Mouse (Mus musculus) embryonic facial prominence, embryonic 13.5 days (tissue): ENCODE data around the gene Proser2. TPM values are rescaled to one million over a fixed set of nuclear protein-coding genes. Genes with fewer than 3 reads are reported as not detected.
"Not testable (repeated sequence)": the region's sequence is repeated elsewhere in the genome, so short reads cannot be mapped to it uniquely, and the experiment has no call there.

Experiments
- ATAC-seq: fragments of 200-750 bp; cut with Nextera tagmentation; 2 replicates; pipeline ENCODE4 v1.8.0; 2017; ENCODE audit warnings: low read depth; ENCODE audit not compliant: insufficient number of reproducible peaks, insufficient read depth, low FRiP score, low TSS enrichment
- H3K27ac ChIP-seq: fragments of 300-500 bp; sonication (generic); 2 replicates; pipeline ENCODE4 v1.5.1; 2015; ENCODE audit warnings: moderate library complexity, mild to moderate bottlenecking, inconsistent platforms
- H3K27me3 ChIP-seq: fragments of 300-500 bp; sonication (generic); 2 replicates; pipeline ENCODE4 v1.6.1; 2015; ENCODE audit warnings: mild to moderate bottlenecking, inconsistent platforms
- H3K36me3 ChIP-seq: fragments of 300-500 bp; sonication (generic); 2 replicates; pipeline ENCODE4 v1.6.1; 2015; ENCODE audit warnings: mild to moderate bottlenecking, inconsistent platforms
- H3K4me1 ChIP-seq: fragments of 300-500 bp; sonication (generic); 2 replicates; pipeline ENCODE4 v1.6.1; 2015; ENCODE audit warnings: inconsistent platforms
- H3K4me2 ChIP-seq: fragments of 300-500 bp; sonication (generic); 2 replicates; pipeline ENCODE4 v1.6.1; 2015; ENCODE audit warnings: moderate library complexity, mild to moderate bottlenecking, inconsistent platforms
- H3K4me3 ChIP-seq: fragments of 300-500 bp; sonication (generic); 2 replicates; pipeline ENCODE4 v1.5.1; 2015; ENCODE audit warnings: mild to moderate bottlenecking, inconsistent platforms
- H3K9ac ChIP-seq: fragments of 300-500 bp; sonication (generic); 2 replicates; pipeline ENCODE4 v1.6.1; 2015; ENCODE audit warnings: mild to moderate bottlenecking, inconsistent platforms
- H3K9me3 ChIP-seq: fragments of 300-500 bp; sonication (generic); 2 replicates; pipeline ENCODE4 v1.6.1; 2016; ENCODE audit warnings: inconsistent platforms
- WGBS: fragments of 180-500 bp; shearing (Covaris S2); methylation state at CpG from one replicate; pipeline ENCODE4 v1.1.7; 2015; ENCODE audit warnings: mixed read lengths; 5-methylcytosine and 5-hydroxymethylcytosine counted together
- polyA plus RNA-seq: library from polyadenylated mRNA; unstranded; fragments of >200 nt; fragmentation: Nextera tagmentation; extraction: Ambion mirVana; gene quantifications from 2 replicates; pipeline ENCODE4 v1.2.1, GENCODE M21; 2015

The Proser2 gene
- polyA plus RNA-seq, 1 experiment from 2014 or later, result 9.4 TPM

GRCm38 (mm10) chr2:6097113-6097716 is 32.8 kb downstream of the Proser2 start:
- Histone ChIP-seq H3K27me3 (peaks cover 19% of the 10 kb centered on the region), H3K4me3 (no peak overlapping the region), H3K27ac (peak overlapping the region; percentile 69), H3K4me1 (peaks cover 23% of the 10 kb centered on the region), H3K4me2 (no peak overlapping the region), H3K9ac (no peak overlapping the region), H3K9me3 (no peaks in the 10 kb centered on the region), H3K36me3 (no peaks in the 10 kb centered on the region)
- WGBS, result 56% methylated on average over 7 of the region's 7 CpGs
- ATAC-seq, result no peak

- ATAC-seq, H3K4me3 ChIP-seq, H3K36me3 ChIP-seq, H3K27ac ChIP-seq, H3K4me1 ChIP-seq, H3K9me3 ChIP-seq, H3K9ac ChIP-seq, H3K27me3 ChIP-seq, H3K4me2 ChIP-seq: not testable (repeated sequence)
- 86% methylated on average over 16 of the region's 16 CpGs for WGBS
These were observed 40.1 kb downstream of the Proser2 start for GRCm38 (mm10) chr2:6089941-6090340.

- no peaks in the 10 kb centered on the region for H3K36me3 ChIP-seq
- 87% methylated on average over 5 of the region's 5 CpGs for WGBS
- H3K27ac ChIP-seq, result no peak overlapping the region
- H3K4me1 ChIP-seq, result peaks cover 10% of the 10 kb centered on the region
- H3K9me3 ChIP-seq, result no peaks in the 10 kb centered on the region
- ATAC-seq, result no peak
- H3K9ac ChIP-seq, result no peak overlapping the region
- H3K4me2 ChIP-seq, result no peak overlapping the region
- no peak overlapping the region for H3K4me3 ChIP-seq
- H3K27me3 ChIP-seq, result no peaks in the 10 kb centered on the region
These were observed 42.9 kb downstream of the Proser2 start for GRCm38 (mm10) chr2:6087151-6087550.

- Histone ChIP-seq H3K36me3 (no peaks in the 10 kb centered on the region), H3K27me3 (no peaks in the 10 kb centered on the region), H3K4me2 (no peak overlapping the region), H3K9ac (no peak overlapping the region), H3K9me3 (no peaks in the 10 kb centered on the region), H3K4me3 (no peak overlapping the region), H3K27ac (peak overlapping the region; percentile 16; the same call in 1 of the 2 replicates), H3K4me1 (peaks cover 10% of the 10 kb centered on the region)
- 0 out of 2 replicates have a peak, but pooled peaks have one; percentile 43 for ATAC-seq
- whole genome bisulfite sequencing, result 61% methylated on average over 19 of the region's 19 CpGs
These were observed 44.1 kb downstream of the Proser2 start for GRCm38 (mm10) chr2:6085622-6086530.

- no peak overlapping the region for H3K4me2 ChIP-seq
- no peak overlapping the region for H3K9ac ChIP-seq
- 100% methylated on average over 1 of the region's 1 CpGs for WGBS
- H3K4me3 ChIP-seq, result no peak overlapping the region
- peaks cover 10% of the 10 kb centered on the region for H3K4me1 ChIP-seq
- H3K9me3 ChIP-seq, result no peaks in the 10 kb centered on the region
- H3K27ac ChIP-seq, result no peak overlapping the region
- no peak for ATAC-seq
- H3K27me3 ChIP-seq, result no peaks in the 10 kb centered on the region
- no peaks in the 10 kb centered on the region for H3K36me3 ChIP-seq
These were observed 46.3 kb downstream of the Proser2 start for GRCm38 (mm10) chr2:6083696-6084095.

- no peaks in the 10 kb centered on the region for H3K9me3 ChIP-seq
- peaks cover 10% of the 10 kb centered on the region for H3K4me1 ChIP-seq
- no peak overlapping the region for H3K4me2 ChIP-seq
- no peak overlapping the region for H3K9ac ChIP-seq
- ATAC-seq, result no peak
- WGBS, result 75% methylated on average over 6 of the region's 6 CpGs
- H3K27me3 ChIP-seq, result no peaks in the 10 kb centered on the region
- H3K27ac ChIP-seq, result no peak overlapping the region; the same call in 1 of the 2 replicates
- no peak overlapping the region for H3K4me3 ChIP-seq
- no peaks in the 10 kb centered on the region for H3K36me3 ChIP-seq
These were observed 47.4 kb downstream of the Proser2 start for GRCm38 (mm10) chr2:6082615-6083014.

- no peaks in the 10 kb centered on the region for H3K27me3 ChIP-seq
- ATAC-seq, result no peak
- no peaks in the 10 kb centered on the region for H3K36me3 ChIP-seq
- no peak overlapping the region for H3K4me3 ChIP-seq
- H3K9ac ChIP-seq, result no peak overlapping the region
- H3K4me2 ChIP-seq, result no peak overlapping the region
- no peak overlapping the region for H3K27ac ChIP-seq
- no peaks in the 10 kb centered on the region for H3K9me3 ChIP-seq
- peaks cover 4% of the 10 kb centered on the region for H3K4me1 ChIP-seq
- 58% methylated on average over 8 of the region's 8 CpGs for WGBS
These were observed 48.9 kb downstream of the Proser2 start for GRCm38 (mm10) chr2:6081108-6081507.

GRCm38 (mm10) chr2:6080037-6080436 is 50.0 kb downstream of the Proser2 start:
- no peak overlapping the region for H3K9ac ChIP-seq
- no peaks in the 10 kb centered on the region for H3K27me3 ChIP-seq
- WGBS, result 69% methylated on average over 1 of the region's 1 CpGs
- no peak overlapping the region for H3K4me2 ChIP-seq
- H3K4me1 ChIP-seq, result peaks cover 8% of the 10 kb centered on the region
- no peak overlapping the region for H3K27ac ChIP-seq
- H3K36me3 ChIP-seq, result no peaks in the 10 kb centered on the region
- no peak for ATAC-seq
- H3K4me3 ChIP-seq, result no peak overlapping the region
- no peaks in the 10 kb centered on the region for H3K9me3 ChIP-seq

GRCm38 (mm10) chr2:6075530-6075896 is 54.5 kb downstream of the Proser2 start:
- H3K27ac ChIP-seq, result peak overlapping the region; percentile 62
- WGBS, result 22% methylated on average over 1 of the region's 1 CpGs
- no peaks in the 10 kb centered on the region for H3K36me3 ChIP-seq
- H3K4me2 ChIP-seq, result no peak overlapping the region
- no peak overlapping the region for H3K9ac ChIP-seq
- H3K27me3 ChIP-seq, result no peaks in the 10 kb centered on the region
- peaks cover 10% of the 10 kb centered on the region for H3K4me1 ChIP-seq
- no peak overlapping the region for H3K4me3 ChIP-seq
- no peaks in the 10 kb centered on the region for H3K9me3 ChIP-seq
- ATAC-seq, result no peak

- peaks cover 10% of the 10 kb centered on the region for H3K4me1 ChIP-seq
- no peaks in the 10 kb centered on the region for H3K36me3 ChIP-seq
- no peak overlapping the region for H3K9ac ChIP-seq
- no peak for ATAC-seq
- no peak overlapping the region for H3K4me2 ChIP-seq
- H3K9me3 ChIP-seq, result no peaks in the 10 kb centered on the region
- no peak overlapping the region for H3K4me3 ChIP-seq
- no peaks in the 10 kb centered on the region for H3K27me3 ChIP-seq
- WGBS, result 50% methylated on average over 10 of the region's 10 CpGs
- peak overlapping the region; percentile 62 for H3K27ac ChIP-seq
These were observed 55.0 kb downstream of the Proser2 start for GRCm38 (mm10) chr2:6074891-6075529.

GRCm38 (mm10) chr2:6072685-6073260 is 57.2 kb downstream of the Proser2 start:
- H3K4me2 ChIP-seq, result no peak overlapping the region
- H3K27ac ChIP-seq, result no peak overlapping the region
- H3K27me3 ChIP-seq, result no peaks in the 10 kb centered on the region
- H3K36me3 ChIP-seq, result no peaks in the 10 kb centered on the region
- peaks cover 10% of the 10 kb centered on the region for H3K4me1 ChIP-seq
- 88% methylated on average over 7 of the region's 7 CpGs for WGBS
- H3K4me3 ChIP-seq, result no peak overlapping the region
- no peaks in the 10 kb centered on the region for H3K9me3 ChIP-seq
- ATAC-seq, result no peak
- H3K9ac ChIP-seq, result no peak overlapping the region
